Mouse (Mus musculus): ENCODE measurements at regions not wholly inside any gene's neighbourhood (a gene's known extent, or its start where the extent isn't known, plus 50 kb on each side); places are given as distances from the start of the nearest gene placed in this dataset.

GRCm38 (mm10) chr12:74434874-74435273 lies 118.7 kb upstream of the Gm11042 start:
- no peak for ATAC-seq (ENCODE audit: insufficient number of reproducible peaks, insufficient read depth, low FRiP score, low read depth)
- Histone ChIP-seq H3K36me3 (ENCODE audit: control insufficient read depth, insufficient read depth, low read length) (no peaks in the 10 kb centered on the region), H3K4me2 (ENCODE audit: low read length) (no peak overlapping the region), H3K4me1 (ENCODE audit: control insufficient read depth in 2 of 2, insufficient read depth in 2 of 2, low read length in 2 of 2) (peaks cover 2 to 15% of the 10 kb centered on the region in 2 experiments; a peak in 2 of 4 replicates), H3K9me3 (ENCODE audit: control insufficient read depth, low read length) (no peaks in the 10 kb centered on the region), H3K27me3 (ENCODE audit: control insufficient read depth, insufficient read depth, low read length) (no peaks in the 10 kb centered on the region), H3K4me3 (ENCODE audit: control insufficient read depth in 1 of 2, insufficient read depth in 1 of 2, low read depth in 1 of 2, low read length in 2 of 2) (no peak overlapping the region), H3K27ac (replicated peaks in 1 of 2; ENCODE audit: control insufficient read depth in 1 of 2, insufficient read depth in 1 of 2, low read depth in 2 of 2, low read length in 2 of 2) (no peak overlapping the region), H3K9ac (ENCODE audit: low read length) (no peak overlapping the region)
- WGBS: 69% methylated on average over 4 of the region's 4 CpGs

GRCm38 (mm10) chr12:74414738-74415137 lies 98.5 kb upstream of the Gm11042 start:
- ATAC-seq (ENCODE audit: insufficient number of reproducible peaks, insufficient read depth, low FRiP score, low read depth): no peak
- no peak overlapping the region for H3K27ac ChIP-seq (replicated peaks in 1 of 2; ENCODE audit: control insufficient read depth in 1 of 2, insufficient read depth in 1 of 2, low read depth in 2 of 2, low read length in 2 of 2)
- no peaks in the 10 kb centered on the region for H3K36me3 ChIP-seq (ENCODE audit: control insufficient read depth, insufficient read depth, low read length)
- no peak overlapping the region for H3K9ac ChIP-seq (ENCODE audit: low read length)
- no peaks in the 10 kb centered on the region for H3K4me1 ChIP-seq (ENCODE audit: control insufficient read depth in 2 of 2, insufficient read depth in 2 of 2, low read length in 2 of 2)
- 82% methylated on average over 2 of the region's 2 CpGs for WGBS
- no peak overlapping the region for H3K4me2 ChIP-seq (ENCODE audit: low read length)
- H3K27me3 ChIP-seq (ENCODE audit: control insufficient read depth, insufficient read depth, low read length): no peaks in the 10 kb centered on the region
- H3K4me3 ChIP-seq (ENCODE audit: control insufficient read depth in 1 of 2, insufficient read depth in 1 of 2, low read depth in 1 of 2, low read length in 2 of 2): no peak overlapping the region
- H3K9me3 ChIP-seq (ENCODE audit: control insufficient read depth, low read length): no peaks in the 10 kb centered on the region

- Histone ChIP-seq H3K4me3 (ENCODE audit: control insufficient read depth in 1 of 2, insufficient read depth in 1 of 2, low read depth in 1 of 2, low read length in 2 of 2) (no peak overlapping the region), H3K27me3 (ENCODE audit: control insufficient read depth, insufficient read depth, low read length) (no peaks in the 10 kb centered on the region), H3K4me1 (ENCODE audit: control insufficient read depth in 2 of 2, insufficient read depth in 2 of 2, low read length in 2 of 2) (no peaks in the 10 kb centered on the region), H3K36me3 (ENCODE audit: control insufficient read depth, insufficient read depth, low read length) (no peaks in the 10 kb centered on the region), H3K4me2 (ENCODE audit: low read length) (no peak overlapping the region), H3K27ac (replicated peaks in 1 of 2; ENCODE audit: control insufficient read depth in 1 of 2, insufficient read depth in 1 of 2, low read depth in 2 of 2, low read length in 2 of 2) (no peak overlapping the region), H3K9ac (ENCODE audit: low read length) (no peak overlapping the region), H3K9me3 (ENCODE audit: control insufficient read depth, low read length) (no peaks in the 10 kb centered on the region)
- ATAC-seq (ENCODE audit: insufficient number of reproducible peaks, insufficient read depth, low FRiP score, low read depth): no peak
- WGBS: 73% methylated on average over 2 of the region's 2 CpGs
Observed at GRCm38 (mm10) chr12:74410511-74410910, 94.3 kb upstream of the Gm11042 start.

GRCm38 (mm10) chr12:74407591-74408095 lies 91.4 kb upstream of the Gm11042 start:
- no peaks in the 10 kb centered on the region for H3K36me3 ChIP-seq (ENCODE audit: control insufficient read depth, insufficient read depth, low read length)
- H3K4me3 ChIP-seq (ENCODE audit: control insufficient read depth in 1 of 2, insufficient read depth in 1 of 2, low read depth in 1 of 2, low read length in 2 of 2): no peak overlapping the region
- H3K4me1 ChIP-seq (ENCODE audit: control insufficient read depth in 2 of 2, insufficient read depth in 2 of 2, low read length in 2 of 2): no peaks in the 10 kb centered on the region
- no peak for ATAC-seq (ENCODE audit: insufficient number of reproducible peaks, insufficient read depth, low FRiP score, low read depth)
- H3K4me2 ChIP-seq (ENCODE audit: low read length): no peak overlapping the region
- WGBS: 60% methylated on average over 3 of the region's 3 CpGs
- H3K27ac ChIP-seq (replicated peaks in 1 of 2; ENCODE audit: control insufficient read depth in 1 of 2, insufficient read depth in 1 of 2, low read depth in 2 of 2, low read length in 2 of 2): no peak overlapping the region
- no peak overlapping the region for H3K9ac ChIP-seq (ENCODE audit: low read length)
- H3K9me3 ChIP-seq (ENCODE audit: control insufficient read depth, low read length): no peaks in the 10 kb centered on the region
- H3K27me3 ChIP-seq (ENCODE audit: control insufficient read depth, insufficient read depth, low read length): no peaks in the 10 kb centered on the region

GRCm38 (mm10) chr12:74389811-74390210 lies 73.6 kb upstream of the Gm11042 start:
- no peaks in the 10 kb centered on the region for H3K9me3 ChIP-seq (ENCODE audit: control insufficient read depth, low read length)
- H3K4me2 ChIP-seq (ENCODE audit: low read length): no peak overlapping the region
- H3K36me3 ChIP-seq (ENCODE audit: control insufficient read depth, insufficient read depth, low read length): no peaks in the 10 kb centered on the region
- H3K27ac ChIP-seq (replicated peaks in 1 of 2; ENCODE audit: control insufficient read depth in 1 of 2, insufficient read depth in 1 of 2, low read depth in 2 of 2, low read length in 2 of 2): no peak overlapping the region
- no peaks in the 10 kb centered on the region for H3K4me1 ChIP-seq (ENCODE audit: control insufficient read depth in 2 of 2, insufficient read depth in 2 of 2, low read length in 2 of 2)
- no peaks in the 10 kb centered on the region for H3K27me3 ChIP-seq (ENCODE audit: control insufficient read depth, insufficient read depth, low read length)
- WGBS: 74% methylated on average over 6 of the region's 6 CpGs
- ATAC-seq (ENCODE audit: insufficient number of reproducible peaks, insufficient read depth, low FRiP score, low read depth): no peak
- no peak overlapping the region for H3K9ac ChIP-seq (ENCODE audit: low read length)
- H3K4me3 ChIP-seq (ENCODE audit: control insufficient read depth in 1 of 2, insufficient read depth in 1 of 2, low read depth in 1 of 2, low read length in 2 of 2): no peak overlapping the region
